Comparison of ENCODE assay signal across 9 mouse cellular contexts in genomic region chr11:20603066-20603812, GRCm38 (mm10).
DNase-seq lines count a peak whose midpoint lies in the region; ATAC-seq lines count a peak whose summit lies in the region.
"Had no signal": no experiment of that assay in that cellular context is flagged by ENCODE, and none has a peak within 500 bp of the region (broad histone marks: within the 10 kb centered on the region; RNA-seq: fewer than 3 reads in every experiment).

No protein-coding gene starts in this region.

- no peaks in the 10 kb centered on the region for H3K36me3 ChIP-seq in forebrain, embryonic 10.5 days (replicated peaks)
- H3K36me3 ChIP-seq in forebrain, embryonic 12.5 days (replicated peaks): no peaks in the 10 kb centered on the region
- no peaks in the 10 kb centered on the region for H3K36me3 ChIP-seq in limb, embryonic 11.5 days (ENCODE audit: control insufficient read depth, insufficient read depth, low read length)

- DNase-seq in forebrain, embryonic 10.5 days (ENCODE audit: extremely low spot score, low spot score): no peak
- DNase-seq in embryo, embryonic 10 days (ENCODE audit: low spot score): peak; percentile 76
- peak; percentile 30 to 49 for DNase-seq in heart, postnatal 10 days
- peak; percentile 73 for DNase-seq in limb, embryonic 11.5 days (ENCODE audit: low spot score)
- peak; percentile 60 for DNase-seq in retina, embryonic 14.5 days (ENCODE audit: low spot score)
- DNase-seq in thymus, postnatal 0 days (ENCODE audit: low spot score): no peak
- no peak for DNase-seq in testis, postnatal 14 days (ENCODE audit: low spot score)

- intact Hi-C loops in heart, postnatal 10 days (cut with DNase I): no loop called here

- H3K27ac ChIP-seq in forebrain, embryonic 10.5 days: peak overlapping the region; percentile 30; the same call in 1 of the 2 replicates
- no peak overlapping the region for H3K27ac ChIP-seq in forebrain, embryonic 12.5 days
- H3K27ac ChIP-seq in limb, embryonic 11.5 days (replicated peaks; ENCODE audit: low read depth, low read length): peak overlapping the region; percentile 60; the same call in 1 of the 2 replicates

- H3K4me3 ChIP-seq in forebrain, embryonic 10.5 days: no peak overlapping the region
- no peak overlapping the region for H3K4me3 ChIP-seq in forebrain, embryonic 12.5 days (replicated peaks)
- H3K4me3 ChIP-seq in limb, embryonic 11.5 days (ENCODE audit: low read depth, low read length): no peak overlapping the region
- H3K4me3 ChIP-seq: megakaryocyte, embryonic 14.5 days had no signal

- H3K27me3 ChIP-seq in forebrain, embryonic 10.5 days (ENCODE audit: poor library complexity, severe bottlenecking): no peaks in the 10 kb centered on the region
- no peaks in the 10 kb centered on the region for H3K27me3 ChIP-seq in forebrain, embryonic 12.5 days
- no peaks in the 10 kb centered on the region for H3K27me3 ChIP-seq in limb, embryonic 11.5 days (ENCODE audit: control insufficient read depth, insufficient read depth, low read length)
- H3K27me3 ChIP-seq: megakaryocyte, embryonic 14.5 days had no signal

- no peaks in the 10 kb centered on the region for H3K9me3 ChIP-seq in forebrain, embryonic 10.5 days
- no peaks in the 10 kb centered on the region for H3K9me3 ChIP-seq in forebrain, embryonic 12.5 days
- no peaks in the 10 kb centered on the region for H3K9me3 ChIP-seq in limb, embryonic 11.5 days (ENCODE audit: control insufficient read depth, low read length)
- H3K9me3 ChIP-seq: megakaryocyte, embryonic 14.5 days had no signal

- WGBS in forebrain, embryonic 10.5 days: 80% methylated on average over 24 of the region's 24 CpGs
- WGBS in forebrain, embryonic 12.5 days: 74% methylated on average over 24 of the region's 24 CpGs
- 46% methylated on average over 24 of the region's 24 CpGs for WGBS in limb, embryonic 11.5 days

- H3K9ac ChIP-seq in forebrain, embryonic 12.5 days: no peak overlapping the region
- no peak overlapping the region for H3K9ac ChIP-seq in limb, embryonic 11.5 days (ENCODE audit: low read length)

- H3K4me2 ChIP-seq in forebrain, embryonic 12.5 days: no peak overlapping the region
- H3K4me2 ChIP-seq in limb, embryonic 11.5 days (ENCODE audit: low read depth, severe bottlenecking): peak overlapping the region; percentile 20; the same call in 1 of the 2 replicates

- peaks cover 9% of the 10 kb centered on the region for H3K4me1 ChIP-seq in forebrain, embryonic 10.5 days
- peaks cover 8% of the 10 kb centered on the region; the same call in 1 of the 2 replicates for H3K4me1 ChIP-seq in forebrain, embryonic 12.5 days
- H3K4me1 ChIP-seq in limb, embryonic 11.5 days (ENCODE audit: control insufficient read depth, insufficient read depth, low read length): no peaks in the 10 kb centered on the region

- no peak for ATAC-seq in forebrain, embryonic 12.5 days (ENCODE audit: low FRiP score)
- ATAC-seq in limb, embryonic 11.5 days (ENCODE audit: insufficient number of reproducible peaks, low FRiP score, low TSS enrichment, low read depth): no peak

Comparison
In these comparisons a context has a peak if more than half of its experiments do, and no peak if none do; other contexts are left out.
1. DNase-seq: peak in embryo, embryonic 10 days (single experiment), heart, postnatal 10 days (2 of 2), limb, embryonic 11.5 days (single experiment) and retina, embryonic 14.5 days (single experiment); none in forebrain, embryonic 10.5 days (single experiment), thymus, postnatal 0 days (single experiment) and testis, postnatal 14 days (single experiment).